Mouse (Mus musculus) myocyte (in vitro differentiated cells): ENCODE measurements around the gene Zc2hc1b.

Experiments
- POLR2A ChIP-seq: IDR thresholded peaks from one replicate; pipeline ENCODE4 v1.6.1; 2011; ENCODE audit warnings: low read depth, mild to moderate bottlenecking, control low read depth, moderate library complexity; ENCODE audit not compliant: insufficient read length
- TCF12 ChIP-seq: IDR thresholded peaks from one replicate; pipeline ENCODE4 v1.6.1; 2011; ENCODE audit warnings: mild to moderate bottlenecking, control low read depth; ENCODE audit not compliant: poor library complexity, insufficient read depth, severe bottlenecking

GRCm38 (mm10) chr10:13160913-13161312 is 16.9 kb downstream of the Zc2hc1b start:
- TF ChIP-seq POLR2A = no peak
- no peak for TF ChIP-seq TCF12
